Mouse (Mus musculus): ENCODE measurements around the gene Tle2.

Gene Tle2

GRCm38 (mm10) chr10:81572975-81573374 is 1.4 kb upstream of the Tle2 start:
- no peak for DNase-seq (ENCODE audit: low spot score in 2 of 2)

- DNase-seq (ENCODE audit: low spot score in 2 of 2): no peak
Observed at GRCm38 (mm10) chr10:81575208-81575631, 859 bp downstream of the Tle2 start.

- DNase-seq (ENCODE audit: low spot score in 2 of 2): no peak
Observed at GRCm38 (mm10) chr10:81575695-81576094, 1.3 kb downstream of the Tle2 start.

- DNase-seq (ENCODE audit: low spot score in 2 of 2): no peak
Observed at GRCm38 (mm10) chr10:81579967-81580366, 5.6 kb downstream of the Tle2 start.

DNA sequence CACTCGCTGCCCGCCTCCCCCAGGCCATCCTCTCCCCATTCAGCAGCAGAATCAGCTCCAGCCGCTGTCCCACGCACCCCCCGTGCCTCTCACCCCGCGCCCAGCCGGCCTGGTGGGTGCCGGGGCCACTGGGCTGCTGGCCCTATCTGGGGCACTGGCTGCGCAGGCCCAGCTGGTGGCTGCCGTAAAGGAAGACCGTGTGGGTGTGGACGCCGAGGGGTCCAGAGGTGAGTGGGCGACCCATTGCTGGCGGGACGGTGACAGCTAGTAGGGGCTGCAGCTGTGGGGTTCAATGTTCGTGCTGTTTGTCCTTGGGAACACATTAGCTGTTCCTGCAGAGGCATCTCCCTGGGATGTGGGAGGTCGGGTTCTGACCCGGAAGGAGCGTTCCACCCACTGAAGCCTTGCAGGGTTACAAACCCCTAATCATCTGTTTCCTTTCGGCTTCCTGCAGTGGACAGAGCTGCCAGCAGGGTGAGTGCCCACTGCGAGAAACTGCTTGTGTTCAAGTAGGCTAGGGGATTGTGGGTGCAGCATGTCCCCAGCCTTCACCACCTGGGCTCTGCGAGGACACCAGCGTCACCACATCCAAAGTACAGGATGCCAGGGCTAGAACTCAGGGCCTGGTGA is 6.2 kb downstream of the Tle2 start:
- DNase-seq (ENCODE audit: low spot score in 2 of 2): no peak

DNA sequence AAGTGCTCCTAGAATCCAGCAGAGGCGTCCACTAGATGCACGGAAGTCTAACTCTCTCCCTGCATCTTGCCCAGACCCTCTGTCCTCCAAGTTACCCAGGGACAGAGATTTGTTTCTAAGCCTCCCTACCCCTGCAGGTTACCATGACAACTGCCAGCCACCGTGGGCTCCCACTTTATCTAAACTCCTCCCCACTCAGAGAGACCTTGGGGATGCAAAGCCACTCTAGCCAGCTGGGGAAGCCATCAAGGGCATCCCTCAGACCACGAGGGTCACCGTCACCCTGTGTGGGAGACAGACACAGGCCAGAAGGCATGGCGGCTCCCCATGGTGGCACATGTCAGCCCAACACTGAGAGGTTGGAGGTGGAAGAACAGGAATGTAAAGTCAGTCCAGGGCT is 9.0 kb downstream of the Tle2 start:
- DNase-seq (ENCODE audit: low spot score in 2 of 2): no peak

DNA sequence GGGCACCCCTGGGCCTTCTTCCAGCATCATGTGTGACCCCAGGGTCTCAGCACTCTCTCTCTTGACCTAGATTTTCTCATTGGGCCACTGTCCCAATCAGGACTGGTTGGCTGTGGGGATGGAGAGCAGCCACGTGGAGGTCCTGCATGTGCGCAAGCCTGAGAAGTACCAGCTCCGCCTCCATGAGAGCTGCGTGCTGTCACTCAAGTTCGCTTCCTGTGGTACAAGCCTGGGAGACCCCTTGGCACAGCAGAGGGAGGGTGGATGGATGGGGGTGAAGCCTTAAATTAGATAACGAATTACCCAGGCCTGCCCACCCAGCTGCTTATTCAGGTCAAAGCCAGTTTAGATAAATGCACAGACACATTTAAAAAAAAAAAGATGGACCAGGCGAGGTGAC is 14.4 kb downstream of the Tle2 start:
- no peak for DNase-seq (ENCODE audit: low spot score in 2 of 2)

DNA sequence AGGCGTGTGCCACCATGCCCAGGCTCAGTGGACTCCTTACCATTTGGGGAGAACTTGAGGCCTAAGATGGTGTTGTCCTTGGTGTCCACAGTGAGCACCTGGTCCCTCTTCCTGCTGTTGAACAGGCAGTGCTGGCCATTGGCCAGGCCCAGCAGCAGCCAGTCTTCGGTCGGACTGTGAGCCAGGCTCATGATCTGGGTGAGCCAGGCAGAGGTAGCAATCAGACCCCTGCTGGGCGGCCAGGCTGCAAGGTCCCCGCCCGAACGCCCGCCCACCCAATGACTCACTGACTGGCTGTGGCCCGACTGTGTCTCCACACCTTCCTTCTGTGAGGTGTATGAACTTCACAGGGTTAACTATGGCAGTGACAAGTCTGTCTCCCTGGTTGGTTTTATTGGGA is 17.5 kb downstream of the Tle2 start:
- DNase-seq (ENCODE audit: low spot score in 2 of 2): no peak

- no peak for DNase-seq (ENCODE audit: low spot score in 2 of 2)
Observed at GRCm38 (mm10) chr10:81592631-81593030, 18.3 kb downstream of the Tle2 start.

GRCm38 (mm10) chr10:81593223-81593622 is 18.9 kb downstream of the Tle2 start:
- DNase-seq (ENCODE audit: low spot score in 2 of 2): no peak

DNA sequence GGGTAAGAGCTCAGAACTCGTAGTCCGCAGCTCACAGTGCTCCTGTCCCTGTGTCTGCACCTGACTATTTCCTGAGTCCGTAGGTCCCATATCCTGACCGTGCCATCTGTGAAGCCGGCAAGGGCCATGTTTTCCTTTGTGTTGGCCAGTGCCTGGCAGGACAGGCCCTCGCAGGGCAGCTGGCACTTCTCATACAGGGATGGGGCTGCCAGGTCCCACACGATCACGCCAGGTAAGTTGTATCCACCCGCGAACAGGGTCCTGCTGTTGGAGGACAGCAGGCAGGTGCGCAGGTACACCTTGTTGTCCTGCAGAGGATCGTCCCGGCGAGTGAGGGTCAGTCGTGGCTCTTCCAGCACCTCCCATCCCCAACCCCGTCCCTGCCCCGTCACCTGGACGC is 19.6 kb downstream of the Tle2 start:
- no peak for DNase-seq (ENCODE audit: low spot score in 2 of 2)

DNA sequence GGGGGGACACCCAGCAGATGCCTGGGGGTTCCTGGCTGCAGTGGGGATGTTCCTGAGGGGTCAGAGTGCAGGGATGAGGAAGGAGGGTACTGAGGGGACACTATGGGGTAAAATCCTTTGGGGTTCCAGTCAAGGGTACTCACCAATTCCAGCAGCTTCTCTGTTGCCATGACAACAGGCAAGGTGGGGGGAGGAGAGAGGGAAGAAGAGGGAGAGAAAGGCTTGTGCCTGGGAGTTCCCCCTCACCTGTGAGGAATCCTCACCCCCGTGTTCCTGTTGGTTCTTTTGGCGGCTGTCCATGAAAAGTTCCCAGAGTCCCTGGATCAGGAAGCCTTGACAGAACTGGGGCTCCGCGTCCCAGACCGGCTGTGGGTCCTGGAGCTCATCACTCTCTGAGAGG is 21.2 kb downstream of the Tle2 start:
- DNase-seq (ENCODE audit: low spot score in 2 of 2): no peak

DNA sequence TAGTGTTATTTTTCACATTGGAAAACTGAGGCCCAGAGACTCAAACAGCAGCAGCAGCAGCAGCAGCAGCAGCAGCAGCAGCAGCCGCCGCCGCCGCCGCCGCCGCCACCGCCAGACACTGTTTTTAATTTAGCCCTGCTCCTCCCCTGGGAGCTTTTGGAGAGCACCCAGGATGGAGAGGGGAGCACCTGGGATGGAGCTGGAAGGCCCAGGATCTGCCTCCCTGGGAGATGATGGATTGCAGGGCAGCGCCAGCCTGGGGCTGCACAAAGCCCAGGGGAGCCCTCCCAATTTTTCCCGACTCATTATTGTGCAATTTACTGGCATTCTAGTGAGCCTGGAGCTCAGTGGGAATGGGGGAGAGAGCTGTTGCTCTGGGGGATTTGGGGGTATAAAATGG is 22.2 kb downstream of the Tle2 start:
- no peak for DNase-seq (ENCODE audit: low spot score in 2 of 2)

GRCm38 (mm10) chr10:81597137-81597950 is 23.0 kb downstream of the Tle2 start:
- peak; percentile 43 to 47 for DNase-seq (ENCODE audit: low spot score in 2 of 2)

DNA sequence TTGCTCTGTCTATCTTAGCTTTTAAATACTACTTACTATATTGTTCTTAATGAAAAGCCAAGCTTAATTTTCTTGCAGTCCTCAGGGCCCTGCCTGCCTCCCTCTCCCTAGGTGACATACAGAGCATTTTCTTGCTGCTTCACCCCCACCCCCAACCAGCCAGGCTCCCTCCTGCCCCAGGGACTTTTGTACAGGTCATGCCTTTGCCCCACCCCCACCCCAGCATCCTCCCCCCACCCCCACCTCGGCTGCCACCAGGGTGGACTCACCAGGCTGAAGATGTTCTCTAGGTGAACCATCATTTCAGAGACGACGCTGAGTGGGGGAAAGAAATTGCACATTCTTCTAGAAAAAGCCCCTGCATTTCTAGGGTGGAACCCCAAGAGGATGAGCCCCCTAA is 24.0 kb downstream of the Tle2 start:
- DNase-seq (ENCODE audit: low spot score in 2 of 2): no peak

DNA sequence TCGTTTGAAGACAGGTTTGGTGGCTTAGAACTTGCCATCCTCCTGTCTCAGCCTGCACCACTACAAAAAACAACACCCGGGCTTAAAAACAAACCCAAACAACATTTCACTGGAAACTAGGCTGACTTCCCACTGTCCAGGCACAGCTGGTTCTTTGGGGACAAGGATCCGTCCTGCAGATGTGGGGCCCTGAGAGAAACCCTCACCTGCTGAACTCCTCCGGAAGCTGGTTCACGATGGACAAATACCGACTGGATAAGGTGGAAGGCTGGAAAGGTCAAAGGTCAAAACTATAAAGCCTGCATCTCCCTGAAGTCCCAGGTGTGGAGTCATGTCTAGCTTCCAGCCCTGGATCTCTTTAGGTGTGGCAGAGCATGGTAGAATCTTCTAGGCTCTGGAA is 24.5 kb downstream of the Tle2 start:
- no peak for DNase-seq (ENCODE audit: low spot score in 2 of 2)

DNA sequence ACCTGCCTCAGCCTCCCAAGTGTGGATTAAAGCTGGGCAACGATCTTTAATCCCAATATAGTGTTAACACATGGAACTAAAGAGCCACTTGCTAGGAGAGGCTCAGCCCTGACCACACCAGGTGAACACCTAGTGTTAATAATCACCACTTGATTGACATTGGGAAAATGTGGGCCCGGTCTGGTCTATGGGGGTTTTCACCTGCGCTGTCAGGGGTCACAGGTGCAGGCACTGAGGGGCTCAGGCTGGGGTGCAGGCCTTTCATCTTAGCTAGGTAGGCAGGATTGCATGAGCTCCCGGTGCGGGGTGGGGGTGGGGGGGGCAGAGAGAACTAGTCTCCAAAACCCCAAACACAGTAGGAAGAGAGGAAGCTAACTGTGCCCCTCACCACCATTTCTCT is 25.3 kb downstream of the Tle2 start:
- DNase-seq (ENCODE audit: low spot score in 2 of 2): peak in 1 of 2 experiments; percentile 29

DNA sequence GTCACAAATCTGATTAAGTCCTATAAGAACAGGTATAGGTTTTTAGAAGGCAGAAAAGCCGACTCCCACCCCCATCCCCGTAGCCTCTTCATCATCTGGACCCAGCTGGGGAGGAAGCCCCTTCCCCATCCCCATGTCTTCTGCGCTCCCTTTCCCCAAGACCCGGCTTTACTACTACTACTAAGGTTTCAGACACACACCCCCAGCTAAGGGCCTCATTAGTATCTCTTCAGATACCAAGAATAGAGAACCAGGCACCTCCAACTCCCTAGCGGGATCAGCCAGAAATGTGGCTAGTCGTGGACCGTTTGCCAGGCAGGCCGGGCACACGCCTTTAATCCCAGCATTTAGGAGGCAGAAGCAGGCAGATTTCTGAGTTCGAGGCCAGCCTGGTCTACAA is 25.7 kb downstream of the Tle2 start:
- no peak for DNase-seq (ENCODE audit: low spot score in 2 of 2)

GRCm38 (mm10) chr10:81600738-81601203 is 26.4 kb downstream of the Tle2 start, which contains the start of gene Tle6:
Gene Tle6 (minus strand): TSS chr10:81601073.
- DNase-seq (ENCODE audit: low spot score in 2 of 2): peak; percentile 94 to 95

GRCm38 (mm10) chr10:81601396-81601905 is 27.1 kb downstream of the Tle2 start:
- no peak for DNase-seq (ENCODE audit: low spot score in 2 of 2)

DNA sequence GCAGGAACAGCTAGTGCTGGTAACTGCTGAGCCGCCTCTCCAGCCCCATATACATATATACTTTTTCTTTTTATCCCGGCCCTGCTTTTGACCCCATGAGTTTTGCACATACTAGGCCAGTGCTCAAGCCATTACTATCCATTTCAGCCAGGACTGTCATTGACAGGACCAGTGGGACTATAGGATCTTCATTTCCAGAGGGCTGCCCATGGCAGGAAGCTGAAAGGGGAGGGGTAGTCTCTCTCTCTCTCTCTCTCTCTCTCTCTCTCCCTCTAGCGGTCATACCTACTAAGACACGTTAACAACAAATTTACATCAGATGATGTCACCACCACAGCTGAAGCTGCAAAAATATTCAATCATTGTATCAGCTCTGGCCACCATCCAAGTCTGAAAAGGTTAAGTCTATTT is 28.4 kb downstream of the Tle2 start:
- peak in 1 of 2 experiments; percentile 74 for DNase-seq (ENCODE audit: low spot score in 2 of 2)

- no peak for DNase-seq (ENCODE audit: low spot score in 2 of 2)
Observed at GRCm38 (mm10) chr10:81604019-81604967, 29.9 kb downstream of the Tle2 start.
